Mouse (Mus musculus) liver, adult (tissue): ENCODE results near the gene Mpeg1.

Experiments
- GATA4 ChIP-seq: IDR thresholded peaks from 2 replicates; pipeline ENCODE4 v1.6.1; 2014; ENCODE audit warnings: mild to moderate bottlenecking, low read length; ENCODE audit not compliant: insufficient replicate concordance

Gene Mpeg1

DNA sequence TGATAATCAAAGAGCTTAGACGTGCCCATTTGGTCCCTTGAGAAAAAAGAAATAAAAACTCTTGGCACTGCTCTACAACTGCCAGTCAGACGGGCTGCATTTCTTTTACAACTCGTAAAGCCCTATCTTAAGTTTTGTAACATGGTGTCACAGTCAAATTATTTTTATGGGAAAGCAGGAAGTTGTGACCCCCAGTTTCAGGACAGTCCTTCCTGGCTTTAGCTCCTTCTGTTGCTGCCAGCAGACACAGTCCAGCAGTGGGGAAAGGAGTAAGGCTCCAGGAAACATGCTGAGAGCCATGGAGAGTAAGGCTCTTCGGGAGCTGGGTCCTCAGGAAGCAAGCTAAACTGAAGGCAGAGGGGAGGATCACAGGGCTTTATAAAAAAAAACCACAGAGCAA lies 23.2 kb downstream of the Mpeg1 start:
- no peak for TF ChIP-seq GATA4

DNA sequence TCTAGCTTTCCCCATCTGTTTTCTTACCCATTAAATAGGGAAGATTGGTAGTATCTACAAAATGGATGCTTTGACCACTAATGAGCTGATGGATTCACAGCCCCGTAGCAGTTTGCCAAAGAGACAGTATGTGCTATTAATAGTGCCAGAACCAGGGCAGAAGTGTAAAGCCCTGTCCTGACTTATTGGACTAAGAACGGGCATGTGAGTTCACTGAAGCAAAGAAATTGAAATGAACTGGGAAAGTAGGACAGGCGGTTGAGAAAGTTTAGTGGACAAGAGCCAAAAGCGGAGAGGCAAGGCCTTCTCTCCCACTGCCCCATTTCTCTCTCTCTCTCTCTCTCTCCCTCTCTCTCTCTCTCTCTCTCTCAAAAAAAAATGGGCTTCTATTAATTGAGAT lies 23.6 kb downstream of the Mpeg1 start:
- TF ChIP-seq GATA4, result no peak

DNA sequence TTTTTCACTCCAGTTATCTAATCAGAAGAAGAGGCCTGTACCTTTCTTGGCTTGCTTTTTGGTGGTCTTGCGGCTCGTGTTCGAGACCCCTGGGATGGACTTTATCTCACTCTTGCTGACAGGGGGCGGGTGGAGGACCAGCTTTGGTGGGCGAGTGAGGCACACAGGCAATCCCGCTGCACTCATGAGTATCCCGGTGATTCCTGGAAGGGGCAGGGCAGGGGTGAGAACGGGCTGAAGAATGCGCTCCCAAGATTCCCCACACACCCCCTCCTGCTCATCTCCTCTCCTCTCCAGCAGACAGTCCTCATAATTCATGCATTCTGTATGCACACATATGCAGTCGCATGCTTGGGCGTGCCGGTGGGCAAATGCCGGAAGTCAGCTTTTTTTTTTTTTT lies 24.6 kb downstream of the Mpeg1 start:
- TF ChIP-seq GATA4, result no peak

DNA sequence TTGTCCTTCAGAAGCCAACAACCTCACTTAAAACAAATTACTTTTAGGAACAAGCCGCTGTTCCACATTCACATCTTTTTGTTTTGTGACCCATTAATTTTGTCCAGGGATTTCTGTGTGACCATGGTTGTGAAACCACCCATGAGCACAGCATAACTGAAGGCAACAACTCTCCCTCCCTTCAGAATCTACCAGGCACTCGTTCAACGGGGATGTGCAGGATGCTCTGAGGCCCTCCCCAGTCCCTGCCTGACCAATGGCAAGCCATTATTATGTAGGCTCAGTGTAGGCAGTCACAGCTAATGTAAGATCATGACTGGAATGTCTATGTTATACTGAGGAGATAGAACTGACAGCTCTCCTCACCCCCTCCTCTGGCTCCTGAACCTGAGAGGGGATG lies 25.1 kb downstream of the Mpeg1 start:
- TF ChIP-seq GATA4, result no peak

DNA sequence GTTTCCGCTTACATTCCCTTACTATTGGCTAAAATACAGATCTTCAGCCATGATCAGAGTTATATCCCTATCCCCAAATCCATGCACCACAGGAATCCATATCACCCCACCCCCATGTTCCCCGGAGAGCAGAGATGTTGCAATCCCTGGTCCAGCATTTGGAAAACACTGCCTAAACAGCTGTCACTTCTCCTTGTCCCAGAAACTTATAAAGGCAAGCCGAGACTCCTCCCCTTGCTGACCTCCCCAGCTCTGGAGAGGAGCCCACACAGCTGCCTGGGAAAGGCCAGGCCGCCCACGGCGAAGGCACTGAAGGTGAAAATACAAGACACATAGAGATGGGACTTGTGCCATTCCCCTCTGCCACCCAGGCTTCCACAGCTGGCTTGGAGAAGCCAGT lies 26.3 kb downstream of the Mpeg1 start:
- no peak; the same call in 1 of the 2 replicates for TF ChIP-seq GATA4

DNA sequence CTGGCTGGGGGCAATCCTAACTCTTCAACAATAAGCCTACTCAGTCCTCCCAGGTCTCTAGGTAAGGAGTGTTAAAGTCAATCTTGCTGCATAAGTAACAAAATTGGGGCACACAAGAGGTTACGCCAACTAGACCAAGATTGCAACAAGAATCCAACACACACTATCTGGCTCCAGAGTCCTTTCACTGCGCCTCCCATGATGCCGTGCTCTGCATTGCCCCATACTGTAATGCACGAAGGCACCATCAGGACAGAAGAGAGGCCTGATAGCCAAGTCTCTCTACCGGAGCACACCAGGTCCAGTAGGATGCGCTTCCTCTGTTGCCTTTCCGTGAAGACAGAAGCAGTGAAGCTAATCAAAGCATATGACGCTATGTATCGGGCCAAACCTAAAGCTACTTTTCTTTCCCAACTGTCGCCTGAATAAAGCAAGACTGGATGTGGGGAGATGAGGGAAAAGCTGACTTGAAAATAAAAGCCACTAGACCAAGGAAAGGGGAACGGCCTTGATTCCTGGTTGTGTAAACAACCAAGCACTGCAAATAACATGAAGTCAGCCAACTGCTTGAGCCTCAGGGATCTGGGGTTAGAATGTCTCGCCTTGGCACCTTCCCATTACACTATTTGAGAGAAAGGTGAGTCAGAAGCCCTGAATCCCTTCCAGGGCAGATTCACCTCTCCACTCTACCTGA lies 27.1 kb downstream of the Mpeg1 start:
- TF ChIP-seq GATA4, result no peak

DNA sequence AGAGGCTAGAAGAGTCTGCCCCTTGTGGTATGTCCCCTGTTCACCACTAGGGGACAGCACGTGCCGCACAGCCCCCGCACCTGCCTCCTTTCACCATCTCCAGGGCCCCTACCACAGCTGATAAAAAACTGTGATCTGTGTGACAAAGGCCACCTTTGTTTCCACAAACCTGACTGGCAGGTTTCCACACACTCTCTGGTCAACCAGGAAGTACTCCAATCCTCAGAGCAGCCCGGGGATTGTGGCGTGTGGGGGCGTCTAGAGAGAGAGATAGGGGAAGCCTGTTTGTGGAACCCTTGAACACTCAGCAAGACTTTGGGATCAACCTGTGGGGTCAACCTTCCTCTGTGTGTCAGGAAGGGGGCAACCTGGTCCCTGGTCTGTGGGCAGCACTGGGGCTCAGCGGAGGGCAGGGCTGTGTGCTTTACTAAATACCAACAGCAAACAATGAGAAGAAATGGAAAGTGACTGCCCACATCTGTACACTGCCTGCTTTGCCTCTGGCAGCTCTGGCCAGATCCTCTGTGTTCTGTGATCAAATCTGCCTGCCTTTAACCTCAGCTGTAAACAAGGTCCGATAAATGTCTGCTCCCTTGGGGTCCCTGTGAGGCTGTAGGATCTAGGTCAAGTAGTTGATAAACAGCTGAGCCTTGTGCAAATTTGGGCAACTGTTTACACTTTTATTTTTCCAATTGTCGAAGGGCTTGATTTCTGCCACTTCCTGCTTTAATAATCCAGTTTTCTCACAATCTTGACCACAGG lies 27.8 kb downstream of the Mpeg1 start:
- 0 out of 2 replicates have a peak, but pooled peaks have one; percentile 2 for TF ChIP-seq GATA4

DNA sequence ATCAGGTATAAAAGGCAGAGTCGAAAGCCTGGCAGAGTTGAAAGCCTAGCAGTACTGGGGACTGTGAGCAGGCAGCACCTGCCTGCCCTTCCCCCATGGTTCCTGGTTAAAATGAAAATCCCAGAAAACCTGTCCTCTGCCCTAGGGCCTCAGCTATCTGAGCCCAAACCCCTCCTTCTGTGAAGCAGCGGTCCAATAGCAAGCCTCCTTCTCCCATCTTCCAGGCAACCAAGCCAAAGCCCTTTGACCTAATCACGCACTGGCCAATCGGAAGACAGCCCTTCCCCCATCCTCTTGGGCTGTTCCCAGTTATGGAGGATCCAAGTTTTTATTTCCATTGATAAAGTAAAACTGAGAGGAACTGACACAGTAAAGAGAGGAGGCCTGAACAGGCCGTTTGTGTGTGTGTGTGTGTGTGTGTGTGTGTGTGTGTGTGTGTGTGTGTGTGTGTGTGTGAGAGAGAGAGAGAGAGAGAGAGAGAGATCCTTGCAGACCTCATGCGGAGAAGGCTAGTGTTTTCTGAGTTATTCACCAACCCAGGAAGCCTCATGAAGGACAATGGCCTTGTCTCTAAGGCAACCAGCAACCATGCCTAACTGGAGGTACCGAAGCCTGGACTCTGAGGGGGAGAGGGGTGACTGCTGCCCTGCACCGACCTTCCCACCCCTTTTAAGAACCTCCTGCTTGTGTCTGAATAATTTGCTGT lies 28.5 kb downstream of the Mpeg1 start:
- no peak for TF ChIP-seq GATA4

DNA sequence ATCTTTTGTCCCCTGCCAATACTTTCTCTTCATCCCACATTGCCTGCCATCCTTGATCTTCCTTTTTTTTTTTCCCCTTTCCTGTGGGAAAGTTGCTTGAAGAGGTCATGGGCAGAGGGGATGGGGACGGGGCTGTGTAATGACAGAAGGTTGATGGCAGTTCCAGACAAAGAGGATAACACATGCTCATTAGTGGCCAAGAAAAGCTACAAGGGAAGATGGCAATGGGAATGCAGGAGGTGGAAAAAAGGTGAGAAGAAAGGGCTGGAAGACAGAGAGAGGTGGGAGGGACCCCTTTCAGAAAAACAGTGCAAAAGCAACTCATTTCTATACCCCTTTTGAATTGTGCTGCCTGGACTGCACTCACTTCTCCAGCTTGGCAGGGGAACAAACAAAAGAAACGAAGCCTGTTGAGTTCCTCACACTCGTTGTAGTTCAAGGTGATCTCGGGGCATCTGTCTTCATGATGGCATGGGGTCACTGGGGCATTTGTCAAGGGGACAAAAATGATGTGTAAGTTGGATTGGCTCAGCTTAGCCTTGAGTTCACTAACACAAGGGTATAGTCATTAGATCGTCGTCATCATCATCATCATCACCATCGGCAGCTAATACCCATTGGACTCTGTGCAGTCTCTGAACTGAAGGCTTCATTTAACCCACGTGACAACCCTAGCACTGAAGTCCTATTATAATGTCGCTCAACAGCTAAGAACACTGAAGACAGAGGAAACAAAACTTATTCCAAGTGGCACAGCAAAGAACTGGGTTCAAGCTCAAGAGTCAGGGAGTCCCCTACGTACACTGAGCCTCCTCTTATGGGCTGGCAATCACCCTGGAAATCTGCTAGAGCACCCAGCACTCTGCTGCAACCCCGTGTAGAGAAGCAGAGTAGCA lies 29.3 kb downstream of the Mpeg1 start:
- no peak for TF ChIP-seq GATA4

DNA sequence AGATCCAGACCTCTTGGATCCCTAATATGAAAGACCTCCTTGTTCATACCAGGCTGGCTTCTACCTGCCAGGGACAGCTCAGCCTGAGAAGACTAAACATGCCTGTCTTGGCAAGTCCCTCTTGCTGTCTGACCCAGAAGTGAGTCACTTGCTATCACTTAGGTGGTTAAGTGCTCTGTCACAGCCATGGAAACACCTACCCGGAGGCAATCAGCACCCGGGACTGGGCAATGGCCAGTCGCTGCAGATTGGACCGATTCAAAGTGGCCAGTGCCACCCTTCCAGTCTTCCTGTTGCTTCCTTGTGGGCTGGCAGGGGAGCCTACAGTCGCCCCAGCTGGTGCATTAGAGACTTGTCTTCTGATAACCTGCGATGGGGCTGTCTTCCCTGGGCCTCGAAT lies 31.1 kb downstream of the Mpeg1 start:
- no peak for TF ChIP-seq GATA4

DNA sequence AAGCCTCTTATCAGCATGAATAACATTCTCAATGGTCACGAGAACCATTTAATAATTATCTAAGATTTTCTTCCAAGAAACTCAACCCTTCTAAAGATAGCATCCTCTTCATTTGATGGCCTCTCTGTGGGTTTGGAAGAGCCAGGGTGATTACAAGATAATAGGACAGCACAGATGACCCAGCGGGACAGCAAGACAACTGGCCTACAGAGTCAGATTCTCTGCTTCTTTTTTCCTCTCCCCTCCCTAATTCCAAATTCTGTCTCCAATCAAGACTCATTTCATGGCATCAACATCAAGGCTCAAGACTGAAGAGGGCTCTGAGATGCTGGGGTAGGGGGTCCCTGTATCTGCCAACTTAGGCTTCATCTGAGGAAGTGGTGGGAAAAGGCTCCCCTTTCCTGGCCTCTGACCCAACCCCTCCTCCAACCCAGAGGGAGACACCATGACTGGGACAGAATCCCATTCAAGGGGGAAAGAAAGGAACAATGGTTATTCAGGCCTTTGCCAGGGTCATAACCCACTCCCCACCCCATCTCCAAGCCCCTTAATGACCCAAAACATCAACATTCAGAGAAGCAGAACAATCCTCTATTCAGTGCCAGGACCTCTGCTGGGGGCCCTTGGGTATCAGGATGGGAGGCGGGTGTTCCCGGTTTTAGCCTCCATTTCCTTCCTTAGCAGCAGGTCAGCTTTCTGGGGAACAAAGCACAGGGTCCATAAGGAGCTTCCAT lies 33.0 kb downstream of the Mpeg1 start:
- TF ChIP-seq GATA4, result no peak

DNA sequence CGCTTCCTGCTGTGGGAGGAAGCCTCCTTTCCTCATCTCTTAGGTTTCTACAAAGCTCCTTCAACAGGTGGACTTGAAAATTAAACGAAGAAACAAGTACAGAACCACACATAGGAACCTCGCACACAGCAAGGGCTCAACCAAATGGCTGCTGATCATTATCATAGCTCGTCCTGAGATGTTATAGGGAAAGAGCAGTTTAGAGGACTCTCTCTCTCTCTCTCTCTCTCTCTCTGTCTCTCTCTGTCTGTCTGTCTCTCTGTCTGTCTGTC lies 33.5 kb downstream of the Mpeg1 start:
- no peak for TF ChIP-seq GATA4

DNA sequence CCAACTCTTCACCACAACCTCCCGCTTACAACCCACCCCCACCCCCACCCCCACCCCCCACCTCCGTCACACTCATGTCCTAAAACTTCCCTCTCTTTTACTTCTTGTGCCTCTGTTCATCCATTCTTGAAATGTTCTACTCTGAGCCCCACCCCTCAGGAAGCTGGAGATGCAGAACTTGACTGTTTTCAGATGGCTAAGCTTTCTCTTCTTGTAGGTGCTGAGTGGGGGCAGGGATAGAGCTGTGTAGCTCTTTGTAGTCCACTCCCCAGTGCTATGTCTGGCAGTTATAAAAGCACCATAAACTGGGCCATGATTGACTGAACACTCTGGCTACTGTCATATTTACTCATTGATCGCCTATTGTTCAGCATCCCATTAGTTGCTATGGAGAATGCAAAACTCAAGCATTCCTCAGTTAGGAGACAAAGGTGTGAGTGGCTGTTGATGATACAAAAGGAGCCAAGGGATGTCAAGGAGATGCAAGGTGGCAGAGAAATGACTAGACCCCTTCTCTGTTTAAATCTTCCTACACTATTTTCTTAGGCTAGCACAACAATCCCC lies 34.5 kb downstream of the Mpeg1 start:
- no peak for TF ChIP-seq GATA4

DNA sequence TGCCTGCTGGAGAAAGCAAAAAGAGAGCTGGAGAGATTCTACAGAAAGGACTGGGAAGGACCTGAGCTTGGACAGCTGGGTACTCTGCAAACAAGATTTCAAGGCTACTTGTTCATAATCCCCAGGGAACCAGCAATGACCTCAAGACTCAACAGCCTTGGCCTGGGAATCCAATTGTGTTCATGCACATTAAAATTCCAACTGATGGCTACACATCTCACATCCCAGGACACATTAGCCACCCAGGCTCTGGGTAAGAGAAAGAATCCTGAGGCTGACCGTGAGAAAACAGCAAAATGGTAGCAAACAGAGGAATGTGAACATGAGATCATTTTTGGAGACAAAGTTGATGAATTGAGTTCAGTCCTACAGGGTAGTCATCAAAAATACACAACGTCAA lies 35.7 kb downstream of the Mpeg1 start:
- TF ChIP-seq GATA4, result no peak
